Mouse (Mus musculus) limb, embryonic 14.5 days (tissue): ENCODE measurements around the gene Rps5. TPM values are rescaled to one million over a fixed set of nuclear protein-coding genes. Genes with fewer than 3 reads are reported as not detected.

ENCODE experiments used
- ATAC-seq: fragments of 200-750 bp; cut with Nextera tagmentation; 2 replicates; pipeline ENCODE4 v1.8.0; 2017; ENCODE audit warnings: low read depth, moderate number of reproducible peaks, moderate TSS enrichment; ENCODE audit not compliant: low FRiP score
- DNase-seq: peaks from one replicate; pipeline ENCODE4 v3.0.0-alpha.2; 2015; ENCODE audit warnings: low spot score
- H3K27ac ChIP-seq: fragments of 300-500 bp; sonication (generic); replicated peaks from 2 replicates; pipeline ENCODE4 v1.5.1; 2014; ENCODE audit warnings: low read depth, mild to moderate bottlenecking, low read length, moderate library complexity, mixed read lengths
- H3K27me3 ChIP-seq: fragments of 300-500 bp; sonication (generic); 2 replicates; pipeline ENCODE4 v1.6.1; 2014; ENCODE audit warnings: low read length, mixed read lengths; ENCODE audit not compliant: control insufficient read depth, insufficient read depth
- H3K36me3 ChIP-seq: fragments of 300-500 bp; sonication (generic); 2 replicates; pipeline ENCODE4 v1.6.1; 2014; ENCODE audit warnings: mild to moderate bottlenecking, low read length, moderate library complexity, mixed read lengths; ENCODE audit not compliant: control insufficient read depth, insufficient read depth
- H3K4me1 ChIP-seq: fragments of 300-500 bp; sonication (generic); 2 replicates; pipeline ENCODE4 v1.6.1; 2014; ENCODE audit warnings: antibody characterized with exemption, low read length, mixed read lengths; ENCODE audit not compliant: control insufficient read depth, insufficient read depth
- H3K4me2 ChIP-seq: fragments of 300-500 bp; sonication (generic); replicated peaks from 2 replicates; pipeline ENCODE4 v1.6.1; 2014; ENCODE audit warnings: low read depth, mild to moderate bottlenecking, low read length, moderate library complexity; ENCODE audit not compliant: severe bottlenecking
- H3K4me3 ChIP-seq: fragments of 300-500 bp; sonication (generic); replicated peaks from 2 replicates; pipeline ENCODE4 v1.5.1; 2014; ENCODE audit warnings: low read length
- H3K9ac ChIP-seq: fragments of 300-500 bp; sonication (generic); 2 replicates; pipeline ENCODE4 v1.6.1; 2014; ENCODE audit warnings: mild to moderate bottlenecking, low read depth, low read length, moderate library complexity; ENCODE audit not compliant: severe bottlenecking
- H3K9me3 ChIP-seq: fragments of 300-500 bp; sonication (generic); 2 replicates; pipeline ENCODE4 v1.6.1; 2016; ENCODE audit warnings: low read length; ENCODE audit not compliant: control insufficient read depth
- POLR2A ChIP-seq: fragments of 200-500 bp; IDR thresholded peaks from 2 replicates; pipeline ENCODE4 v1.8.0; 2012; ENCODE audit warnings: inconsistent platforms, mild to moderate bottlenecking, moderate library complexity, borderline replicate concordance; ENCODE audit not compliant: insufficient read depth, insufficient read length; ENCODE audit errors: extremely low read depth
- WGBS: fragments of 180-500 bp; shearing (Covaris S2); extraction: QIAGEN DNeasy Blood & Tissue Kit; methylation state at CpG from one replicate; pipeline ENCODE4 v1.1.7; 2014; 5-methylcytosine and 5-hydroxymethylcytosine counted together
- polyA plus RNA-seq, 2 experiments: library from polyadenylated mRNA; depleted of rRNA in 1 of 2; stranded (reverse) in 1 of 2; unstranded in 1 of 2; fragments of >200 nt; fragmentation: Nextera tagmentation in 1 of 2; extraction: Ambion mirVana in 1 of 2; gene quantifications; 2 replicates each; pipeline versions ENCODE4 v1.2.1 to v1.2.3; 2012 to 2014

Rps5 gene
- polyA plus RNA-seq, 2 experiments = 1,509 to 3,045 TPM

GRCm38 (mm10) chr7:12901517-12901916 lies 20.6 kb upstream of the Rps5 start:
- no peak overlapping the region for H3K9ac ChIP-seq
- TF ChIP-seq POLR2A = no peak
- DNase-seq = no peak
- ATAC-seq = no peak
- no peaks in the 10 kb centered on the region for H3K27me3 ChIP-seq
- 0 out of 2 replicates have a peak, but pooled peaks cover 4% of the 10 kb centered on the region for H3K4me1 ChIP-seq
- H3K27ac ChIP-seq = no peak overlapping the region
- H3K36me3 ChIP-seq = peaks cover 23% of the 10 kb centered on the region
- H3K4me2 ChIP-seq = no peak overlapping the region
- 92% methylated on average over 5 of the region's 5 CpGs for WGBS
- no peak overlapping the region for H3K4me3 ChIP-seq
- H3K9me3 ChIP-seq = no peaks in the 10 kb centered on the region

- H3K36me3 ChIP-seq = peaks cover 44% of the 10 kb centered on the region
- no peak overlapping the region for H3K4me2 ChIP-seq
- no peaks in the 10 kb centered on the region for H3K27me3 ChIP-seq
- TF ChIP-seq POLR2A = no peak
- ATAC-seq (no peak), DNase-seq (no peak)
- H3K4me3 ChIP-seq = no peak overlapping the region
- no peaks in the 10 kb centered on the region for H3K9me3 ChIP-seq
- H3K27ac ChIP-seq = no peak overlapping the region
- WGBS = 60% methylated on average over 10 of the region's 10 CpGs
- no peaks in the 10 kb centered on the region for H3K4me1 ChIP-seq
- H3K9ac ChIP-seq = no peak overlapping the region
Observed at GRCm38 (mm10) chr7:12903623-12904022, 18.5 kb upstream of the Rps5 start.

- no peak overlapping the region for H3K9ac ChIP-seq
- H3K36me3 ChIP-seq = peaks cover 49% of the 10 kb centered on the region
- H3K4me3 ChIP-seq = no peak overlapping the region
- no peaks in the 10 kb centered on the region for H3K9me3 ChIP-seq
- no peaks in the 10 kb centered on the region for H3K27me3 ChIP-seq
- 0 out of 2 replicates have a peak, but pooled peaks cover 2% of the 10 kb centered on the region for H3K4me1 ChIP-seq
- H3K4me2 ChIP-seq = no peak overlapping the region
- H3K27ac ChIP-seq = no peak overlapping the region
- 100% methylated on average over 1 of the region's 1 CpGs for WGBS
- ATAC-seq (no peak), DNase-seq (no peak)
- no peak for TF ChIP-seq POLR2A
Observed at GRCm38 (mm10) chr7:12905146-12905545, 16.9 kb upstream of the Rps5 start.

GRCm38 (mm10) chr7:12909498-12909962 lies 12.6 kb upstream of the Rps5 start:
- H3K4me2 ChIP-seq = peak overlapping the region; percentile 52
- 0 out of 2 replicates have a peak, but pooled peaks cover 2% of the 10 kb centered on the region for H3K4me1 ChIP-seq
- H3K27me3 ChIP-seq = no peaks in the 10 kb centered on the region
- WGBS = 45% methylated on average over 7 of the region's 7 CpGs
- H3K4me3 ChIP-seq = peak overlapping the region; percentile 42
- peak overlapping the region; percentile 79 for H3K27ac ChIP-seq
- ATAC-seq = no peak
- DNase-seq = peak; percentile 74
- no peaks in the 10 kb centered on the region for H3K9me3 ChIP-seq
- no peak for TF ChIP-seq POLR2A
- H3K9ac ChIP-seq = peak overlapping the region; percentile 52; the same call in 1 of the 2 replicates
- peaks cover 45% of the 10 kb centered on the region for H3K36me3 ChIP-seq

- WGBS = 8% methylated on average over 19 of the region's 19 CpGs
Observed at GRCm38 (mm10) chr7:12910181-12910668, 11.9 kb upstream of the Rps5 start.

More at GRCm38 (mm10) chr7:12910181-12910668, 11.9 kb upstream of the Rps5 start:
- H3K27me3 ChIP-seq = no peaks in the 10 kb centered on the region
- H3K27ac ChIP-seq = peak overlapping the region; percentile 79
- H3K4me2 ChIP-seq = peak overlapping the region; percentile 52
- H3K9me3 ChIP-seq = no peaks in the 10 kb centered on the region
- 0 out of 2 replicates have a peak, but pooled peaks cover 2% of the 10 kb centered on the region for H3K4me1 ChIP-seq
- DNase-seq (peak; percentile 81), ATAC-seq (peak; percentile 84)
- 0 out of 2 replicates have a peak, but pooled peaks have one; percentile 38 for TF ChIP-seq POLR2A
- peaks cover 39% of the 10 kb centered on the region for H3K36me3 ChIP-seq
- peak overlapping the region; percentile 42 for H3K4me3 ChIP-seq
- H3K9ac ChIP-seq = peak overlapping the region; percentile 52
